Mouse (Mus musculus) cerebellum, adult 11-12 months (tissue): ENCODE results near the gene Sh3pxd2a.
A peak's percentile ranks its signal among the peaks of the same experiment; 100 is the strongest.

Experiments used
- DNase-seq: peaks from one replicate; pipeline ENCODE4 v3.0.0; 2022

The Sh3pxd2a gene

GRCm38 (mm10) chr19:47222154-47222840 is 241.9 kb downstream of the Sh3pxd2a start:
- DNase-seq: peak; percentile 91

GRCm38 (mm10) chr19:47221500-47222153 is 242.6 kb downstream of the Sh3pxd2a start:
- DNase-seq: no peak

- DNase-seq: no peak
These were observed 243.2 kb downstream of the Sh3pxd2a start for GRCm38 (mm10) chr19:47221006-47221405.

GRCm38 (mm10) chr19:47220232-47220631 is 244.0 kb downstream of the Sh3pxd2a start:
- DNase-seq: no peak

- DNase-seq: no peak
These were observed 244.6 kb downstream of the Sh3pxd2a start for GRCm38 (mm10) chr19:47219622-47220021.

- DNase-seq: no peak
These were observed 247.4 kb downstream of the Sh3pxd2a start for GRCm38 (mm10) chr19:47216766-47217165.

- peak; percentile 53 for DNase-seq
These were observed 250.7 kb downstream of the Sh3pxd2a start for GRCm38 (mm10) chr19:47213470-47213869.

GRCm38 (mm10) chr19:47212401-47212800 is 251.8 kb downstream of the Sh3pxd2a start:
- DNase-seq: no peak

GRCm38 (mm10) chr19:47211609-47212312 is 252.4 kb downstream of the Sh3pxd2a start:
- DNase-seq: peak; percentile 86

- DNase-seq: no peak
These were observed 253.8 kb downstream of the Sh3pxd2a start for GRCm38 (mm10) chr19:47210432-47210831.
